Mouse (Mus musculus) erythroid progenitor cell, adult 5-6 weeks (primary cell): ENCODE measurements around the gene Tescl. TPM values are rescaled to one million over a fixed set of nuclear protein-coding genes. Genes with fewer than 3 reads are reported as not detected.

Source experiments
- ATAC-seq: replicated peaks from 2 replicates; pipeline ENCODE4 v1.8.0; 2016; ENCODE audit warnings: moderate number of reproducible peaks, mild to moderate bottlenecking, moderate TSS enrichment, inconsistent platforms; ENCODE audit not compliant: poor library complexity, low FRiP score, severe bottlenecking
- total RNA-seq, 2 experiments: library from RNA; stranded (forward) in 1 of 2; stranded (reverse) in 1 of 2; fragments of 150-400 nt in 1 of 2; fragments of 186-747, 209-891 nt in 1 of 2; gene quantifications; 2 replicates each; pipeline versions ENCODE4 v1.2.3 to v1.2.4; 2015 to 2017; ENCODE audit warnings: low replicate concordance in 2 of 2

Gene Tescl
- total RNA-seq, 2 experiments from 2014 or later: not detected

DNA sequence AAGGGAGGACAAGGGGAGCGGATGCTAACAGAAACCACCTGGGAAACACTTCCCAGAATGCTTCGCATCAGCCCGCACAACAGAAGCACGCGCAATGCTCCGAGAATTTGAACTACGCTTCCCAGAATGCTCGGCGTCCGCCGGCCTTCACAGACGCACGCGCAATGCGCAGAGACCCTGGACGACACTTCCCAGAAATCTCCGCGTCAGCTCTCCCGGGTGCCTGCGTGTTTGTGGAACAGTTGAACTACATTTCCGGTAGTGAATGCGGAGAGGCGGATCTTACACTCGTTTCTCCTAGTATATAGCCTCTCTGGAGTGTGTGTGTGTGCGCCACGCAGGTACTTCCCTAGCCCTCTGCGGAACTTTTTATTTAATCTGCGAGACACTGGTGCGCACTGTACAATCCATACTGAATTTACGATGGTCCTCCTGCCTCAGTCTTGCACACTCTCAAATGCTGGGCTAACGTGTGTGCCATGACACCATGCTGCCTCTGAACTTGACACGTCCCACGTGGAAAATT is 17.1 kb downstream of the Tescl start, which contains the start of gene Zfp94:
Gene Zfp94, minus strand, starts transcription at position 100 of the 526 bp plus-strand sequence.
- peak; percentile 98 for ATAC-seq

DNA sequence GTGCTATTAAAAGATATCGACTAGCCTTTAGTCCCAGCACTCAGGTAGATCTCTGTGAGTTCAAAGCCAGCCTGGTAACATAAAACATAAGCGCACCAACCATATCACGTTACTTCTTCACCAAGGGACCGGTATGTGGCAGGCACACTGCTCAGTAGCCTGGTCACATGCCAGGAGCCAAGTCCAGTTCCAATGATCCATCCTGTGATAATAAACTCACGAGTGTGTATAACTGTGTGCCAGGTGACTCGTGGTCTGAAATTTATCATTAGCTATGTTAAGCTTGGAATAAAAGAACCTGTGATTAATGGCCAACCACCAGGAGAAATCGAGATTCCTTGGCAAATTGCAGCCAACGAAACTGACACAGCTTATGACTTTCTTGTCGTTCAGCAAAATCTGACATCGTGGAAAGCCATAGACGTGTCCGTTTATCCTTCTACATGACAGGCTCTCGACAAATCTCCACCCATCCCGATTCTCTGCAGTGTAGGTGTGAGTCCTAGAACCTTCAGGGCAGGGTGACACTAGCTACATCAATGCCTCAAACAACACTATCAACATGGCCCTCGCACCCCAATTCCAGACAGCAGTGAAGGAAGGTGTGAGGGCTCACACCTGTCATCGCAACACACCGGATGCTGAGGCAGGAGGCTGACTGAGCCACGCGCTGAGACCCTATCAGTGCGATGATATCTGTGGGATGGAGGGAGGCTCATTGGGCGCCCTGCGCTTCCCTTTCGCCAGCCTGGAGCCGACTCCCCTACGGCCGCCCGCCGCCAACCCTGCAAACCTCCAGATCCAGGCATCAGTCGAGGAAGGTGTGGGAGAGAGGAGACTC is 17.8 kb downstream of the Tescl start:
- peak; percentile 52; the same call in 1 of the 2 replicates for ATAC-seq

GRCm38 (mm10) chr7:24300771-24301282 is 32.9 kb downstream of the Tescl start, which contains the start of gene Zfp61:
Zfp61 (minus strand) TSS chr7:24301232.
- ATAC-seq: peak; percentile 86

- ATAC-seq: no peak
Observed at GRCm38 (mm10) chr7:24299823-24300481, 33.8 kb downstream of the Tescl start.

- peak; percentile 85 for ATAC-seq
Observed at GRCm38 (mm10) chr7:24298973-24299708, 34.6 kb downstream of the Tescl start.

- no peak for ATAC-seq
Observed at GRCm38 (mm10) chr7:24298635-24298972, 35.1 kb downstream of the Tescl start.

DNA sequence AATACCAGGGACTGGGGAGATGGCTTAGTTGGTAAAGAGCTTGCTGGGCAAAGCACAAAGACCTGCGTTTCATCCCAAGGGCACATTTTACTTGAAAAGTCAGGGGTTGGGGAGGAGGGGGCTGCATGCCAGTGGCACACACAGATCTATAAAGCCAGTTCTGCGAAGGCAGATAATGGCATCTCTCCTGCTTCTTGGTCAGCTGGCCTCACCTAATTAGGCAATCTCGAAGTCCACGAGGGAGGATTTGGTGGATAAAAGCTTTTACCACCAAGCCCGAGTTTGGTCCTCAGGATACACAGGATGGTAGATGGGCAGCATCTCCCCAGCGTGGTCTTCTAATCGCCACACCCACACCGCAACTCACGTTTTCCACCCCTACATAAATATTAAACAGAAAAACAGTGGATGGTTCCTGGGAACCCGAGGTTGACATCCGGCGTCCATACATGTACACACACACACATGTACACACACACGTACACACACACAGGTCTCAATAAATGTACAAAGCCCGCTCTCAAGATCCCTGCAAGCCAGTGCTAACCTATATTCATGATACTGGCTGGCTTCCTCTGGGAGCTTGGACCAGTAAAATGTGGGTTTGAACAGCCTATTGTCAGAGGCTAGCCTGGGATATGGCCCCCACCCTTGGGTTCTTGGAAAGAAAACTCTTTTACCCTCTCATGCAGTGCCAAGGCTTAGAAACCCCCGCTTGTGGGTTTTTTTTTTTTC is 36.2 kb downstream of the Tescl start:
- ATAC-seq: no peak

- ATAC-seq: no peak
Observed at GRCm38 (mm10) chr7:24296386-24296785, 37.4 kb downstream of the Tescl start.

DNA sequence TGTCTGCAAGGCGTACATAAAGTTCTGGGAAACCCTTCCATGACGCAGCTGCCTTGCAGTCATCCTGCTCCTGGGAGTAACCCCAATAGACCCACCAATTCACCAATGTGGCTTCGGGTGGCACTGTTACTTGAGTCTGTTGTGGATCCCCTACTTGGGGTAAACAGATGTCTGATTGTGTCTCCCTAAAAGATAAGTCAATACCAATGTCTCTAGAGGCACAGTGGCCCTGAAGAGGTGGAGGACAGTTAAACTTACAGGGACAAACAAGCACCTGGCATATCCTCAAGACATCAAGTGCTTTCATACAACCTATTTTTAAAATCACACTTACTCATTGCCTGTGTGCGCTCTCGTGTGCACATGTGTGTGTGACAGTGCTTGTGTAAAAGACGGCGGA is 38.4 kb downstream of the Tescl start:
- no peak for ATAC-seq

- ATAC-seq: no peak
Observed at GRCm38 (mm10) chr7:24294763-24295162, 39.0 kb downstream of the Tescl start.

DNA sequence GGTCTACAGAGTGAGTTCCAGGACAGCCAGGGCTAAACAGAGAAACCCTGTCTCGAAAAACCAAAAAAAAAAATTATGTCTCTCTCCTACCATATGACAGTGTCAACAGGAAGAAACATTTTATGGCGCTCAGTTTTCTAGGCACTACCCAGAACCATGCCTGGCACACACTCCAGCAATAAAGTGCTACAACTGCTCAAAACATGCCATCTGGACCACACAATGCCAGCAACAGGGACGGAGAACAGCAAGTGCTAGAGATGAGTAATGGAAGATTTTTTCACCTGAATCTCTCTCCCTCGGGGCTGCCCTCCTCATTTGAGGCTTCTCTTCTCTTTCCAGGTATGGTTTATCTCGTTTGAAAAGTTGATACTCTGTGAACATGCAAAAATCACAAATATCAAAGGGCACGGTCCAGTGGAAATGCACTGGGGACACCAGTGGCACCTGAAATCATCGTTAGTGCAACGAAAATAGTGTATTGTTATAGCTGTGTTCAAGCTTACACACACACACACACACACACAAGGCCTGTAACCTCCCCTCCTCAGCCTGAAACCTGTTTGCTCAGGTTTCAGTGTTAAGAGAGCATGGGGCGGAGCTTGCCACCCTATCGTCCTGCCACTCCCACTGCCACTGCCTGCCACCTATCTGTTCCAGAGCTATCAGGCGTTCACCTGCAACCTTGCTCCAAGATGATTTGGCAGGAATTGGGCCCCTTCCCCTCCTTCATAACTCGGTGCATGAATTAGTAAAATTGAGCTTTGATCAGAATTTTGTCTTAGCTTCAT is 40.5 kb downstream of the Tescl start:
- no peak for ATAC-seq

DNA sequence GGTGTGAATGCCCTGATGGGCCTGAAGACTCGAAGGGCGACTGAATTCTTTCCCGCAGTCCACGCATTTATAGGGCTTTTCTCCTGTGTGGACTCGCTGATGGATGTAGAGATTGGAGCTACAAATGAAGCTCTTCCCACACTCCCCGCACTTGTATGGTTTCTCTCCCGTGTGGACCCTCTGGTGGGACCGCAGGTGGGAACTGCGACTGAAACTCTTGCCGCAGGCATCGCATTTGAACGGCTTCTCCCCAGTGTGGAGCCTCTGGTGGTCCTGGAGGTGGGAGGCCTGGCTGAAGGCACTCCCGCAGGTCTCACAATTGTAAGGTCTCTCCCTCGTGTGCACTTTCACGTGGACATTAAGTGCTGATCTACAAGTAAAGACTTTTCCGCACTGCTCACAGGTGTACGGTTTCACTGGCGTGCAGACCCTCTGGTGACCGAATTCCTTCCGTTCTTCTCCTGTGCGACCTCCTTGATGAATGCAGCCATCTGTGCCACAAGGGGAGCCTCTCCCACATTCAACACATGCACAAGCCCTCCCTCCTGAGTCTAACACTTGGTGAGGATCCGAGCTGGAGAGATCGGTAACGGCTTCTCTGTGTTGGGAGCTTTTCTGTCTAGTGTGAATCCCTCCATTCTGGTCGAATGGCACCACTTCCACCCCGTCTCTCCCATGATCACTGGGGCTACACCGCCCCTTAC is 42.2 kb downstream of the Tescl start:
- ATAC-seq: no peak

DNA sequence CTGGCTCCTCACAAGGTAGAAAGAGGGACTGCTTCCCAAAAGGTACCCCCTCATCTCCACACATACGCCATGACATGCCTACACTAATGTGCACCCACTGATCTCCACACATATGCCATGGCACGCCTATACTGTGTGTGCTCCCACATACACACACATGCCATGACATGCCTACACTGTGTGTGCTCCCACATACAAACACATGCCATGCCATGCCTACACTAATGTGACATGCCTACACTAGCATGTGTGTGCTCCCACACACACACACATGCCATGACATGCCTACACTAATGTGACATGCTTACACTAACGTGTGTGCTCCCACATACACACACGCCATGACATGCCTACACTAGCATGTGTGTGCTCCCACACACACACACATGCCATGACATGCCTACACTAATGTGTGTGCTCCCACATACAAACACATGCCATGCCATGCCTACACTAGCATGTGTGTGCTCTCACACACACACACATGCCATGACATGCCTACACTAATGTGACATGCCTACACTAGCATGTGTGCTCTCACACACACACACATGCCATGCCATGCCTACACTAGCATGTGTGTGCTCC is 43.5 kb downstream of the Tescl start:
- ATAC-seq: no peak

- no peak for ATAC-seq
Observed at GRCm38 (mm10) chr7:24288512-24288911, 45.2 kb downstream of the Tescl start.

DNA sequence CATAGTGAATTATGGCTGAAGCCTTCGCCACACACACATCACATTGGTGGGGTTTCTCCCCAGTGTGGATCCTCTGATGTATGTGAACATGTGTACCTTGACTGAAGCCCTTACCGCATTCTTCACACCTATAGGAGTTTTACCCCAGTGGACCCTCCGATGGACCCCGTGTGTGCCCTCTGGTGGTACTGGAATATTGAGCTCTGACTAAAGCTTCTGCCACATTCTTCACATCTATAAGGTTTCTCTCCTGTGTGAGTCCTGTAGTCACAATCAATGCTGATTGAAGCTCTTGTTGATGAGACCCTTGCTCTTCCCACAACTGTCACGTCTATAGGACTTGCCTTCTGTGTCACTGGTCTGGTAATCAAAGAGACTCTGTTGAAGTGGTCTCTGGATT is 46.1 kb downstream of the Tescl start:
- ATAC-seq: no peak

DNA sequence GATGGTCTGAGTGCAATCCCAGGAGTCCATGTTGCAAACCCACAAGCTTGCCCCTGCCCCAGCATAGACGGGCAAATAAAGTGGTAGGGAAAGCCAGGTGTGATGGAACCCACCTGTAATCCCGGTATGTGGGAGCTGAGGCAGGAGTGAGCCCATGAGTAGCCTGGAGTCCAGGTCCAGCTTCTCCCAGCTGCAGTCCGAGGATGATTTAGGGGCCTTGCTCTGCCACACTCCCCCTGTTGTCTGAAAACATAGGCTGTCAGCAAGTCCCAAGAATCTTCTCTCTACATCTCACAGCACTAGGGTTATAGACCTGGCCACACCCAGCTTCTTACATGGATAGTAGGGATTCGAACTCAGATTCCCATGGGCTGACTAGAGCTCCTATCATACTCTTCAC is 46.8 kb downstream of the Tescl start:
- ATAC-seq: no peak

DNA sequence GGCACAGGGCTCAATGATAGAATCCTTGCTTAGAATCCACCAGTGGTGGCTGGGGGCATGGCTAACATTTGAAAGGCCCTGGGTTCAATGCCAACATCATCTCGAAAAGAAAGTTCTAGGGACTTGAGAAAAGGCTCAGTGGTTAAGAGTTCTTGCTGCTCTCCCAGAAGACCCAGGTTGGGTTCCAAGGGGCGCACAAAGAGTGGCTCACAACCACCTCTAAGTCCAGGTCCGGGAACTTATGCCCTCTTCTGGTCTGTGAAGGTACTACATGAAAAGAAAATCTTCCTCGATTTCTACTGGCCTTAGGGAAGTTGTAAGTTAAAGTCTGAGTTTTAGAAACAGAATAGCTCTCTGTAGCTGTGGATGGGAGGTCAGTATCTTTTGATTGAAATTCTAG is 47.6 kb downstream of the Tescl start:
- ATAC-seq: no peak
